Mouse (Mus musculus) neural tube, embryonic 14.5 days (tissue): ENCODE measurements around the gene Kdm6b. TPM values are rescaled to one million over a fixed set of nuclear protein-coding genes. Genes with fewer than 3 reads are reported as not detected.
A peak's percentile ranks its signal among the peaks of the same experiment; 100 is the strongest.

Source experiments
- ATAC-seq: fragments of 200-750 bp; cut with Nextera tagmentation; 2 replicates; pipeline ENCODE4 v1.8.0; 2017; ENCODE audit warnings: low read depth, mild to moderate bottlenecking, moderate TSS enrichment, moderate library complexity
- H3K27ac ChIP-seq: fragments of 300-500 bp; sonication (generic); 2 replicates; pipeline ENCODE4 v1.5.1; 2014; ENCODE audit warnings: low read depth, mild to moderate bottlenecking, control low read depth, low read length, moderate library complexity, mixed read lengths
- H3K27me3 ChIP-seq: fragments of 300-500 bp; sonication (generic); 2 replicates; pipeline ENCODE4 v1.6.1; 2014; ENCODE audit warnings: low read length; ENCODE audit not compliant: control insufficient read depth, insufficient read depth
- H3K36me3 ChIP-seq: fragments of 300-500 bp; sonication (generic); 2 replicates; pipeline ENCODE4 v1.6.1; 2014; ENCODE audit warnings: low read length, mixed read lengths; ENCODE audit not compliant: control insufficient read depth, insufficient read depth
- H3K4me1 ChIP-seq: fragments of 300-500 bp; sonication (generic); 2 replicates; pipeline ENCODE4 v1.6.1; 2014; ENCODE audit warnings: low read length; ENCODE audit not compliant: control insufficient read depth, insufficient read depth
- H3K4me2 ChIP-seq: fragments of 300-500 bp; sonication (generic); 2 replicates; pipeline ENCODE4 v1.6.1; 2014; ENCODE audit warnings: mild to moderate bottlenecking, low read depth, low read length, control low read depth
- H3K4me3 ChIP-seq: fragments of 300-500 bp; sonication (generic); 2 replicates; pipeline ENCODE4 v1.5.1; 2014; ENCODE audit warnings: low read depth, low read length, control low read depth, mixed read lengths
- H3K9ac ChIP-seq: fragments of 300-500 bp; sonication (generic); replicated peaks from 2 replicates; pipeline ENCODE4 v1.6.1; 2014; ENCODE audit warnings: low read depth, mild to moderate bottlenecking, control low read depth, low read length, mixed read lengths
- H3K9me3 ChIP-seq: fragments of 300-500 bp; sonication (generic); 2 replicates; pipeline ENCODE4 v1.6.1; 2016; ENCODE audit warnings: low read length; ENCODE audit not compliant: control insufficient read depth
- WGBS: fragments of 180-500 bp; shearing (Covaris S2); extraction: QIAGEN DNeasy Blood & Tissue Kit; methylation state at CpG from one replicate; pipeline ENCODE4 v1.1.7; 2014; 5-methylcytosine and 5-hydroxymethylcytosine counted together
- polyA plus RNA-seq: library from polyadenylated mRNA; unstranded; fragments of >200 nt; fragmentation: Nextera tagmentation; extraction: Ambion mirVana; gene quantifications from 2 replicates; pipeline ENCODE4 v1.2.1, GENCODE M21; 2014

Kdm6b gene
- polyA plus RNA-seq, 1 experiment from 2014 or later: 37.5 TPM

GRCm38 (mm10) chr11:69386758-69387157 lies 26.7 kb downstream of the Kdm6b start:
- 85% methylated on average over 7 of the region's 7 CpGs for WGBS
- no peak overlapping the region for H3K4me3 ChIP-seq

GRCm38 (mm10) chr11:69384979-69385378 lies 28.5 kb downstream of the Kdm6b start:
- no peaks in the 10 kb centered on the region for H3K9me3 ChIP-seq
- no peaks in the 10 kb centered on the region for H3K4me1 ChIP-seq
- 81% methylated on average over 6 of the region's 6 CpGs for WGBS
- no peak overlapping the region for H3K4me3 ChIP-seq
- no peak overlapping the region for H3K9ac ChIP-seq
- no peaks in the 10 kb centered on the region for H3K36me3 ChIP-seq
- H3K27ac ChIP-seq: no peak overlapping the region
- H3K4me2 ChIP-seq: no peak overlapping the region
- no peaks in the 10 kb centered on the region for H3K27me3 ChIP-seq
- ATAC-seq: no peak

More at GRCm38 (mm10) chr11:69386758-69387157, 26.7 kb downstream of the Kdm6b start:
- H3K9ac ChIP-seq: no peak overlapping the region
- no peaks in the 10 kb centered on the region for H3K4me1 ChIP-seq
- ATAC-seq: no peak
- no peaks in the 10 kb centered on the region for H3K36me3 ChIP-seq
- no peaks in the 10 kb centered on the region for H3K9me3 ChIP-seq
- H3K27me3 ChIP-seq: no peaks in the 10 kb centered on the region
- no peak overlapping the region for H3K27ac ChIP-seq
- H3K4me2 ChIP-seq: no peak overlapping the region

GRCm38 (mm10) chr11:69382478-69383105 lies 30.9 kb downstream of the Kdm6b start:
- no peak for ATAC-seq
- Histone ChIP-seq H3K27me3 (no peaks in the 10 kb centered on the region), H3K4me3 (no peak overlapping the region), H3K4me2 (no peak overlapping the region), H3K4me1 (no peaks in the 10 kb centered on the region), H3K27ac (no peak overlapping the region), H3K9ac (no peak overlapping the region), H3K9me3 (no peaks in the 10 kb centered on the region), H3K36me3 (no peaks in the 10 kb centered on the region)
- 69% methylated on average over 10 of the region's 10 CpGs for WGBS

- H3K9ac ChIP-seq: no peak overlapping the region
- H3K4me3 ChIP-seq: no peak overlapping the region
- no peaks in the 10 kb centered on the region for H3K27me3 ChIP-seq
- H3K9me3 ChIP-seq: no peaks in the 10 kb centered on the region
- 93% methylated on average over 6 of the region's 6 CpGs for WGBS
- ATAC-seq: no peak
- no peak overlapping the region for H3K27ac ChIP-seq
- no peaks in the 10 kb centered on the region for H3K36me3 ChIP-seq
- H3K4me2 ChIP-seq: no peak overlapping the region
- H3K4me1 ChIP-seq: no peaks in the 10 kb centered on the region
Observed at GRCm38 (mm10) chr11:69381356-69381755, 32.1 kb downstream of the Kdm6b start.

- Histone ChIP-seq H3K27me3 (no peaks in the 10 kb centered on the region), H3K9me3 (no peaks in the 10 kb centered on the region), H3K4me1 (no peaks in the 10 kb centered on the region), H3K4me3 (no peak overlapping the region), H3K36me3 (no peaks in the 10 kb centered on the region), H3K27ac (no peak overlapping the region), H3K4me2 (no peak overlapping the region), H3K9ac (no peak overlapping the region)
- no peak for ATAC-seq
- WGBS: 95% methylated on average over 3 of the region's 3 CpGs
Observed at GRCm38 (mm10) chr11:69379600-69379999, 33.9 kb downstream of the Kdm6b start.

- Histone ChIP-seq H3K27ac (no peak overlapping the region), H3K27me3 (no peaks in the 10 kb centered on the region), H3K4me1 (0 out of 2 replicates have a peak, but pooled peaks cover under 1% of the 10 kb centered on the region), H3K4me3 (no peak overlapping the region), H3K4me2 (no peak overlapping the region), H3K9me3 (no peaks in the 10 kb centered on the region), H3K9ac (no peak overlapping the region), H3K36me3 (0 out of 2 replicates have a peak, but pooled peaks cover 3% of the 10 kb centered on the region)
- ATAC-seq: no peak
- WGBS: 84% methylated on average over 3 of the region's 3 CpGs
Observed at GRCm38 (mm10) chr11:69377766-69378165, 35.7 kb downstream of the Kdm6b start.

- no peak overlapping the region for H3K4me3 ChIP-seq
- ATAC-seq: no peak
- 79% methylated on average over 4 of the region's 4 CpGs for WGBS
Observed at GRCm38 (mm10) chr11:69375646-69376045, 37.8 kb downstream of the Kdm6b start.

GRCm38 (mm10) chr11:69373223-69373965 lies 40.1 kb downstream of the Kdm6b start:
- 0 out of 2 replicates have a peak, but pooled peaks cover 3% of the 10 kb centered on the region for H3K36me3 ChIP-seq
- H3K9me3 ChIP-seq: no peaks in the 10 kb centered on the region
- no peak overlapping the region for H3K4me2 ChIP-seq
- 0 out of 2 replicates have a peak overlapping the region, but pooled peaks have one; percentile 16 for H3K9ac ChIP-seq
- WGBS: 90% methylated on average over 16 of the region's 16 CpGs
- H3K27me3 ChIP-seq: no peaks in the 10 kb centered on the region
- no peak overlapping the region for H3K27ac ChIP-seq
- H3K4me1 ChIP-seq: peaks cover 25% of the 10 kb centered on the region
- H3K4me3 ChIP-seq: no peak overlapping the region
- no peak for ATAC-seq

More at GRCm38 (mm10) chr11:69375646-69376045, 37.8 kb downstream of the Kdm6b start:
- no peak overlapping the region for H3K9ac ChIP-seq
- H3K9me3 ChIP-seq: no peaks in the 10 kb centered on the region
- no peak overlapping the region for H3K27ac ChIP-seq
- H3K36me3 ChIP-seq: 0 out of 2 replicates have a peak, but pooled peaks cover 3% of the 10 kb centered on the region
- peaks cover 19% of the 10 kb centered on the region for H3K4me1 ChIP-seq
- H3K4me2 ChIP-seq: no peak overlapping the region
- no peaks in the 10 kb centered on the region for H3K27me3 ChIP-seq

- Histone ChIP-seq H3K27me3 (no peaks in the 10 kb centered on the region), H3K4me3 (no peak overlapping the region), H3K9ac (no peak overlapping the region), H3K36me3 (0 out of 2 replicates have a peak, but pooled peaks cover 3% of the 10 kb centered on the region), H3K4me2 (no peak overlapping the region), H3K9me3 (no peaks in the 10 kb centered on the region), H3K4me1 (peaks cover 28% of the 10 kb centered on the region), H3K27ac (no peak overlapping the region; the same call in 1 of the 2 replicates)
- ATAC-seq: no peak
- 68% methylated on average over 3 of the region's 3 CpGs for WGBS
Observed at GRCm38 (mm10) chr11:69372780-69373170, 40.7 kb downstream of the Kdm6b start.
